ENCODE assay signal across 19 mouse cellular contexts in the genomic region with DNA sequence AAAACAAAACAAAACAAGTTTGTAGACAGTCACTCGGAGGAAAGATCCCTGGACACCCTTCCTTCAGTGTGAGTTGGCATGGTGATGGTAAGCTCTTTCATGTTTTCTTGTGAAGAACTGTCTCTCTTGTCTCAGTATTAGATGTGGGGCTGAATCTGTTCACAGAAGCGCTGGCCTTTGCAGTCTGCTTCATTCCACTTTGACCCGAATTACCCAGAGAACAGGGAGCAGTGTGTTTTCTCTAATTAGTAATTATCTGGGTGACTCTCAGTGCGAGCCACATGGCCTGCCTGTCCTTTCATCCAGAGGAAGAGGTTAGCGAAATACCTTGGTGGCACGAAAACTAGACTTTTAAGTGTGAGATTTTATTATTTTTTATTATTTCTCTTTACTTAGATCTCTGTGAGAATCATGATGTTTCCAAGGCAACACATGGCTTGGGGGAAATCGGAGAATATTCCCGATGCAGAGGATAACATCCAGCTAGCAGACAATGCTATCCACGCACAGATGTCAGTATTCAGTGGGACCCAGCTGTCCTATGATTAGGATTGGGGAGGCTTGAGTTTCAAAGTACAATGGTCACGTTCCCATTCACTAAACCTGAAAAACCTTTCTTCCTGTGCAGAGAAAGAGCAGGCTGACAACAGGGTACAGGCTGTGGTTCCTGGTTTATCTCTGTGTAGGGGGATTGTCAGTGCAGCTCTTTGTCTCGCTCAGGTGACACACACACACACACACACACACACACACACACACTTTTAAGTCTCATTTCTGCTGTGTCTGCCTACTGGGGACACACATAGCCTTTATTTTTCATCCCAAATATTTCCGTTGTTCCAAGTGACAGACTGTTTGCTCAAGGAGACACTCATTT. TPM values are rescaled to one million over a fixed set of nuclear protein-coding genes. Genes with fewer than 3 reads are reported as not detected.
DNase-seq lines count a peak whose midpoint lies in the region; ATAC-seq lines count a peak whose summit lies in the region.
"Had no signal": no experiment of that assay in that cellular context is flagged by ENCODE, and none has a peak within 500 bp of the region (broad histone marks: within the 10 kb centered on the region; RNA-seq: fewer than 3 reads in every experiment).

No protein-coding gene starts in this region.

- WGBS in embryonic facial prominence, embryonic 10.5 days: 37% methylated on average over 12 of the region's 12 CpGs
- 36% methylated on average over 12 of the region's 12 CpGs for WGBS in forebrain, embryonic 16.5 days
- 52% methylated on average over 12 of the region's 12 CpGs for WGBS in midbrain, embryonic 10.5 days
- WGBS in neural tube, embryonic 14.5 days: 44% methylated on average over 12 of the region's 12 CpGs

- intact Hi-C loops in heart, postnatal 14 days (cut with DNase I): no loop called here
- intact Hi-C loops in gastrocnemius, postnatal 36 days (cut with DNase I): no loop called here

- ATAC-seq in forebrain, embryonic 16.5 days: peak; percentile 53
- peak; percentile 21; the same call in 1 of the 2 replicates for ATAC-seq in neural tube, embryonic 14.5 days (ENCODE audit: low read depth)

- H3K27ac ChIP-seq in embryonic facial prominence, embryonic 10.5 days (replicated peaks): peak overlapping the region; percentile 30; the same call in 1 of the 2 replicates
- H3K27ac ChIP-seq in forebrain, embryonic 16.5 days (ENCODE audit: low read length): no peak overlapping the region
- H3K27ac ChIP-seq in midbrain, embryonic 10.5 days (replicated peaks): peak overlapping the region; percentile 59; the same call in 1 of the 2 replicates
- peak overlapping the region; percentile 6; the same call in 1 of the 2 replicates for H3K27ac ChIP-seq in neural tube, embryonic 14.5 days (ENCODE audit: low read depth, low read length)
- H3K27ac ChIP-seq: heart, embryonic 13.5 days; left cerebral cortex, adult 2 months; limb, embryonic 12.5 days; liver, embryonic 13.5 days; stomach, postnatal 0 days had no signal

- H3K4me1 ChIP-seq in embryonic facial prominence, embryonic 10.5 days: peaks cover 43% of the 10 kb centered on the region
- H3K4me1 ChIP-seq in forebrain, embryonic 16.5 days (replicated peaks; ENCODE audit: control insufficient read depth, insufficient read depth, low read length): peaks cover 10% of the 10 kb centered on the region
- H3K4me1 ChIP-seq in midbrain, embryonic 10.5 days: peaks cover 60% of the 10 kb centered on the region
- H3K4me1 ChIP-seq in neural tube, embryonic 14.5 days (ENCODE audit: control insufficient read depth, insufficient read depth, low read length): peaks cover 15% of the 10 kb centered on the region; the same call in 1 of the 2 replicates
- H3K4me1 ChIP-seq: limb, embryonic 12.5 days; liver, embryonic 13.5 days had no signal

- no peak for DNase-seq in embryonic facial prominence, embryonic 10.5 days (ENCODE audit: low spot score)
- DNase-seq in midbrain, embryonic 10.5 days (ENCODE audit: low spot score): no peak
- no peak for DNase-seq in heart, postnatal 14 days
- no peak for DNase-seq in cerebellum, postnatal 25 days
- DNase-seq in gastrocnemius, postnatal 36 days: no peak
- DNase-seq: adrenal gland, postnatal 25 days; cerebellum, postnatal 14 days; kidney, adult 18-20 months; kidney, postnatal 14 days; liver, embryonic 13.5 days; right cerebral cortex, postnatal 25 days; thymus, postnatal 14 days had no signal

- H3K36me3 ChIP-seq in embryonic facial prominence, embryonic 10.5 days (replicated peaks): no peaks in the 10 kb centered on the region
- no peaks in the 10 kb centered on the region for H3K36me3 ChIP-seq in forebrain, embryonic 16.5 days (ENCODE audit: control insufficient read depth, insufficient read depth)
- no peaks in the 10 kb centered on the region for H3K36me3 ChIP-seq in midbrain, embryonic 10.5 days
- H3K36me3 ChIP-seq in neural tube, embryonic 14.5 days (ENCODE audit: control insufficient read depth, insufficient read depth, low read length): no peaks in the 10 kb centered on the region
- H3K36me3 ChIP-seq: heart, embryonic 13.5 days; limb, embryonic 12.5 days; liver, embryonic 13.5 days had no signal

- no peaks in the 10 kb centered on the region for H3K9me3 ChIP-seq in embryonic facial prominence, embryonic 10.5 days
- H3K9me3 ChIP-seq in forebrain, embryonic 16.5 days (ENCODE audit: control insufficient read depth, low read length): no peaks in the 10 kb centered on the region
- H3K9me3 ChIP-seq in midbrain, embryonic 10.5 days (replicated peaks): no peaks in the 10 kb centered on the region
- H3K9me3 ChIP-seq in neural tube, embryonic 14.5 days (ENCODE audit: control insufficient read depth, low read length): no peaks in the 10 kb centered on the region
- H3K9me3 ChIP-seq: heart, embryonic 13.5 days; limb, embryonic 12.5 days; liver, embryonic 13.5 days had no signal

- H3K9ac ChIP-seq in forebrain, embryonic 16.5 days (replicated peaks; ENCODE audit: low read depth, low read length): no peak overlapping the region
- no peak overlapping the region for H3K9ac ChIP-seq in neural tube, embryonic 14.5 days (replicated peaks; ENCODE audit: low read depth, low read length)
- H3K9ac ChIP-seq: heart, embryonic 13.5 days; limb, embryonic 12.5 days; liver, embryonic 13.5 days had no signal

- peaks cover 45% of the 10 kb centered on the region for H3K27me3 ChIP-seq in embryonic facial prominence, embryonic 10.5 days (replicated peaks; ENCODE audit: low read depth, poor library complexity, severe bottlenecking)
- peaks cover 16% of the 10 kb centered on the region for H3K27me3 ChIP-seq in forebrain, embryonic 16.5 days (replicated peaks; ENCODE audit: control insufficient read depth, insufficient read depth, low read length)
- H3K27me3 ChIP-seq in midbrain, embryonic 10.5 days (ENCODE audit: low read depth, poor library complexity, severe bottlenecking): peaks cover 64% of the 10 kb centered on the region
- H3K27me3 ChIP-seq in neural tube, embryonic 14.5 days (ENCODE audit: control insufficient read depth, insufficient read depth, low read length): no peaks in the 10 kb centered on the region
- H3K27me3 ChIP-seq: heart, embryonic 13.5 days had no signal

- no peak overlapping the region for H3K4me2 ChIP-seq in forebrain, embryonic 16.5 days (ENCODE audit: low read length)
- no peak overlapping the region for H3K4me2 ChIP-seq in neural tube, embryonic 14.5 days (ENCODE audit: low read depth, low read length)
- H3K4me2 ChIP-seq: heart, embryonic 13.5 days; limb, embryonic 12.5 days; liver, embryonic 13.5 days had no signal

- H3K4me3 ChIP-seq in embryonic facial prominence, embryonic 10.5 days: no peak overlapping the region
- H3K4me3 ChIP-seq in forebrain, embryonic 16.5 days (replicated peaks; ENCODE audit: low read length): no peak overlapping the region
- no peak overlapping the region for H3K4me3 ChIP-seq in midbrain, embryonic 10.5 days
- H3K4me3 ChIP-seq in neural tube, embryonic 14.5 days (ENCODE audit: low read depth, low read length): no peak overlapping the region
- H3K4me3 ChIP-seq: erythroblast, embryonic 14.5 days; heart, embryonic 13.5 days; left cerebral cortex, adult 2 months; limb, embryonic 12.5 days; liver, embryonic 13.5 days had no signal

RNA-seq across cellular contexts. Expression of a gene that starts 6.4 kb away (rescaled TPM):
- 11.5 and 13.2 TPM in 2 replicates for polyA plus RNA-seq in embryonic facial prominence, embryonic 10.5 days (2016; fragmentation: Nextera tagmentation; extraction: Ambion mirVana)
- polyA plus RNA-seq in forebrain, embryonic 16.5 days (2015; fragmentation: Nextera tagmentation; extraction: Ambion mirVana): 22.0 and 35.2 TPM in 2 replicates
- 13.7 and 19.4 TPM in 2 replicates for polyA plus RNA-seq in midbrain, embryonic 10.5 days (2016; fragmentation: Nextera tagmentation; extraction: Ambion mirVana)
- polyA plus RNA-seq in neural tube, embryonic 14.5 days (2014; fragmentation: Nextera tagmentation; extraction: Ambion mirVana): 24.7 and 36.5 TPM in 2 replicates
- 10 to 100 TPM; 60.0 to 64.1 TPM for total RNA-seq in heart, postnatal 14 days (2021)
- total RNA-seq in gastrocnemius, postnatal 36 days (2021): 10 to 100 TPM; 21.8 to 23.9 TPM

RNA-seq across cellular contexts. Expression of a gene that starts 33.5 kb away (rescaled TPM):
- polyA plus RNA-seq in embryonic facial prominence, embryonic 10.5 days (2016; fragmentation: Nextera tagmentation; extraction: Ambion mirVana): 15.7 and 16.8 TPM in 2 replicates
- 4.8 and 5.7 TPM in 2 replicates for polyA plus RNA-seq in forebrain, embryonic 16.5 days (2015; fragmentation: Nextera tagmentation; extraction: Ambion mirVana)
- 17.1 and 18.8 TPM in 2 replicates for polyA plus RNA-seq in midbrain, embryonic 10.5 days (2016; fragmentation: Nextera tagmentation; extraction: Ambion mirVana)
- polyA plus RNA-seq in neural tube, embryonic 14.5 days (2014; fragmentation: Nextera tagmentation; extraction: Ambion mirVana): 1.6 and 2.1 TPM in 2 replicates
- total RNA-seq in heart, postnatal 14 days (2021): 1 to 10 TPM; 1.8 to 3.3 TPM
- under 1 TPM; 0.25 to 0.84 TPM for total RNA-seq in gastrocnemius, postnatal 36 days (2021)
